Mouse (Mus musculus) small intestine, adult 2 months (tissue): ENCODE results near the gene Lrg1. TPM values are rescaled to one million over a fixed set of nuclear protein-coding genes. Genes with fewer than 3 reads are reported as not detected.

ENCODE experiments used
- H3K27ac ChIP-seq: fragments of 200-500 bp; 2 replicates; pipeline ENCODE4 v1.5.1; 2012; ENCODE audit warnings: low read depth, low read length, control low read depth, inconsistent platforms; ENCODE audit not compliant: insufficient read depth
- H3K27me3 ChIP-seq: fragments of 200-500 bp; 2 replicates; pipeline ENCODE4 v1.6.1; 2012; ENCODE audit warnings: mild to moderate bottlenecking, moderate library complexity, low read length, inconsistent platforms; ENCODE audit not compliant: control insufficient read depth, insufficient read depth
- H3K36me3 ChIP-seq: fragments of 200-500 bp; 2 replicates; pipeline ENCODE4 v1.6.1; 2012; ENCODE audit warnings: mild to moderate bottlenecking, low read length, control low read depth, inconsistent platforms; ENCODE audit not compliant: control insufficient read depth, insufficient read depth
- H3K4me1 ChIP-seq: fragments of 200-500 bp; 2 replicates; pipeline ENCODE4 v1.6.1; 2012; ENCODE audit warnings: low read length, inconsistent platforms, mixed read lengths; ENCODE audit not compliant: control insufficient read depth, insufficient read depth, insufficient read length
- H3K4me3 ChIP-seq: fragments of 200-500 bp; 2 replicates; pipeline ENCODE4 v1.5.1; 2012; ENCODE audit warnings: low read depth, mild to moderate bottlenecking, control low read depth, inconsistent platforms, low read length, moderate library complexity
- CTCF ChIP-seq: fragments of 200-500 bp; IDR thresholded peaks from 2 replicates; pipeline ENCODE4 v1.5.1; 2012; ENCODE audit warnings: low read depth, mild to moderate bottlenecking, control low read depth, inconsistent platforms, low read length, moderate library complexity, mixed read lengths; ENCODE audit not compliant: insufficient replicate concordance, insufficient read length; ENCODE audit errors: extremely low read depth
- POLR2A ChIP-seq: fragments of 200-500 bp; IDR thresholded peaks from 2 replicates; pipeline ENCODE4 v1.6.1; 2012; ENCODE audit warnings: low read depth, mild to moderate bottlenecking, control low read depth, inconsistent platforms, low read length, moderate library complexity
- WGBS: fragments of 180-500 bp; shearing (Covaris S2); methylation state at CpG from one replicate; pipeline ENCODE4 v1.1.7; 2018; 5-methylcytosine and 5-hydroxymethylcytosine counted together
- polyA plus RNA-seq: library from polyadenylated mRNA; depleted of rRNA; stranded (reverse); fragments of >200 nt; gene quantifications from 2 replicates; pipeline ENCODE4 v1.2.3, GENCODE M21; 2012

The Lrg1 gene
- polyA plus RNA-seq, 1 experiment, result 10.6 TPM

- Histone ChIP-seq H3K4me1 (peaks cover 17% of the 10 kb centered on the region), H3K27me3 (no peaks in the 10 kb centered on the region), H3K36me3 (no peaks in the 10 kb centered on the region), H3K27ac (peak within 1 kb of the TSS; percentile 82), H3K4me3 (peak within 1 kb of the TSS; percentile 61)
- TF ChIP-seq CTCF (no peak), POLR2A (0 out of 2 replicates have a peak, but pooled peaks have one; percentile 13)
- WGBS, result under 1% methylated on average over 30 of the region's 30 CpGs
Measured at GRCm38 (mm10) chr17:56162231-56162774, 40.5 kb upstream of the Lrg1 start, which contains the start of gene Tnfaip8l1. Gene Tnfaip8l1, plus strand, starts transcription at chr17:56162477.

DNA sequence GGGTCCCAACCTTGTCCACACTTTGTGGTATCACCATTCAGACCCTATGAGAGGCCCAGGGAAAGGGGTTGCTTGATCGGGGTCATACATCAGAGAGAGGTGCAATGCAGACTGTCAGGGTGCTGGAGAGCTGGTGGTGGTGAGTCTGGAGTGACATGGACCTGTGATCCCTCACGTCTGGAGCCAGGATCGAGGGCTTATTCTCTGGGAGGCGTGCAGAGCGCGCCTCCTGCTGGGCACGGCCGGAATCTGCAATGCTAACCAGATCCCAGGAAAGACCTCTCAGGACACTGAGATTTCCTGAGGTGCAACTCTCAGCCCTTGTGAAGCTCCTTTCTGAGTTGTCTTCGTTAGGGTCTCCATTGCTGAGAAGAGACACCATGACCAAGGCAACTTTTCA, 37.9 kb upstream of the Lrg1 start:
- Histone ChIP-seq H3K4me3 (no peak overlapping the region), H3K36me3 (no peaks in the 10 kb centered on the region), H3K27ac (no peak overlapping the region), H3K27me3 (no peaks in the 10 kb centered on the region; the same call in 1 of the 2 replicates), H3K4me1 (peaks cover 17% of the 10 kb centered on the region; the same call in 1 of the 2 replicates)
- TF ChIP-seq POLR2A (no peak), CTCF (peak; percentile 95)
- WGBS, result 3% methylated on average over 9 of the region's 9 CpGs

DNA sequence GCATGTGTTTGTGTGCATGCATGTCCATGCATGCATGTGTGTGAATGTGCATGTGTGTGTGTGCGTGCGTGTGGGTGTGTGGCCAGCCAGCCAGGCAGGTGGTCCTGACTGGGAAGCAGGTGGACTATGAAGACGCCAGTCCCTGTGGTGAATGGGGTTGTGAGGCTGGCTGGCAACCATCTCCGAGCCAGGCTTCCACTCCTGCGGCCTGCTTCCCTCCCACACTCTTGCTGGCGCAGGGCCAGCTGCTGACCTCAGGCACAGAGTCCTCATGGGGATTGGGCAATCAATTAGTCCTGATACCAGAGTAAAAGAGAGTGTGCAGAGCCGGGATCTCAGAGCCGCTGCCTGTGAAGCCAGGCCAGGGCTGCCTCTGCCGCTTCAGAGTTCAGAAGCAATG, 31.8 kb upstream of the Lrg1 start:
- H3K4me3 ChIP-seq, result no peak overlapping the region
- H3K27ac ChIP-seq, result no peak overlapping the region
- H3K27me3 ChIP-seq, result peaks cover 7% of the 10 kb centered on the region; the same call in 1 of the 2 replicates
- peaks cover 12% of the 10 kb centered on the region for H3K4me1 ChIP-seq
- no peaks in the 10 kb centered on the region for H3K36me3 ChIP-seq
- 21% methylated on average over 9 of the region's 9 CpGs for WGBS
- TF ChIP-seq CTCF (no peak), POLR2A (no peak)

DNA sequence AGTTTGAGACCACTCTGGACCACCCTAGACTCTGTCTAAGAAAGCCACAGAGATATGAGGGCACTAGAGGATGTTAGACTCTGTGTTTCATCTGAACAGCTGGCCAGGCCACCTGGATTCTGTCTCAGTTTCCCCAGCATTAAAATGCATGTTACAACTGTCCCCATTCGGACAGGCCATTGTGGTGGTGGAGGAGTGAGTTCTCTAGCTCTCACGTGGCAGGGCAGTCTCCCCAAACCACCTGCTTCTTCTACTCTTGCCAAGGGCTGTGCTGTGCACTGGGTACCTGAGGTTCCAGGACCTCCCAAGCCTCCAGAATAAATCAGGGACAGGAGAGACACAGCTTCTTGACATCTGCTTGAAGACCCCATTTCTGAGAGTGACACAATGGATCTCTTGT, 28.1 kb upstream of the Lrg1 start:
- WGBS, result 65% methylated on average over 2 of the region's 2 CpGs
- Histone ChIP-seq H3K4me3 (no peak overlapping the region), H3K27ac (no peak overlapping the region), H3K4me1 (peaks cover 12% of the 10 kb centered on the region), H3K27me3 (peaks cover 10% of the 10 kb centered on the region; the same call in 1 of the 2 replicates), H3K36me3 (no peaks in the 10 kb centered on the region)
- TF ChIP-seq POLR2A, result no peak
- TF ChIP-seq CTCF, result no peak

DNA sequence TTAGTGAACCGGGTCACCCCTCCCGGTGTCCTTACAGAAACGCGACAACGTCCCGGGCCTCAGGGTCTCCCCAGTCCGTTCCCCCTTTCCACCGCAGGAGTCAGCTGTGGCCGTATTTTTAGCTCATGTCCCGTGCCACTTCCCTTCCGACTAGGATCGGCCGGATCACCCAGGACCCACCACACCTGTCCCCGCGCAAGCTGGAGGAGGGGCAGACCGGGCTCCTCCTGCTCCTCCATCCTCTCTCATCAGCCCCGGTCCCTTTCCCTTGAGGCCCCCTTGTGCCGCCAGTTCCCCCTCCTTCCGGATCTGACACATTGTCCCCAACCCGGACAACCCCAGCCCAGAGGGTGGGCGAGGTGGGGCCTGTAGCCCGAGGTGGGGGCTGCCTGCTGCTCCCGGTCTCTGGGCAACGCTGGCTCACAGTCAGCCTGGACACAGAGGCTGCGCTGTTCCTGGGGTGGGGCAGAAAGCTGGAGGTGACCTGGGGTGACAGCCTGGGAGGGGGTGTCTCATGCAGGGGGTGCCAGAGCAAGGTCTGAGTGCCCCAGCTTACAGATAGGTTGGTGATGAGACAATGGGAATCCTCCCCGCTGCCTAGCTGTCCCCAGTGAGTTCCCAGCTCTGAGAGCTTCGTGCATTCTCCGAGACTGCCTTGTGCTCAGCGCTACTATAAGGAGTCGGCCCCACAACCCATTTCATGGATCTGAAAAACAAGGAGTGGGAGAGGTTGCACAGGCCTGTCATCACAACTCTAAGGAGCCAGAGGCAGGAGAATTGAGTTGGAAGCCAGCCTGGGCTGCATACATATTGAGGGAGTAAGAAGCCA, 27.2 kb upstream of the Lrg1 start:
- peaks cover 10% of the 10 kb centered on the region; the same call in 1 of the 2 replicates for H3K27me3 ChIP-seq
- WGBS, result 5% methylated on average over 30 of the region's 30 CpGs

GRCm38 (mm10) chr17:56148280-56148679, 26.5 kb upstream of the Lrg1 start:
- H3K4me3 ChIP-seq, result no peak overlapping the region
- WGBS, result 26% methylated on average over 9 of the region's 9 CpGs

More for the DNA sequence above, 27.2 kb upstream of the Lrg1 start:
- H3K4me3 ChIP-seq, result no peak overlapping the region
- H3K4me1 ChIP-seq, result peaks cover 10% of the 10 kb centered on the region
- TF ChIP-seq CTCF, result no peak
- TF ChIP-seq POLR2A, result no peak
- no peak overlapping the region for H3K27ac ChIP-seq
- H3K36me3 ChIP-seq, result no peaks in the 10 kb centered on the region

GRCm38 (mm10) chr17:56147420-56147819, 25.6 kb upstream of the Lrg1 start:
- Histone ChIP-seq H3K27ac (no peak overlapping the region), H3K36me3 (no peaks in the 10 kb centered on the region), H3K4me1 (peaks cover 5% of the 10 kb centered on the region; the same call in 1 of the 2 replicates), H3K4me3 (no peak overlapping the region), H3K27me3 (peaks cover 23% of the 10 kb centered on the region)
- TF ChIP-seq POLR2A (no peak), CTCF (no peak)
- 63% methylated on average over 12 of the region's 12 CpGs for WGBS

More at GRCm38 (mm10) chr17:56148280-56148679, 26.5 kb upstream of the Lrg1 start:
- TF ChIP-seq CTCF (no peak), POLR2A (no peak)
- no peaks in the 10 kb centered on the region for H3K36me3 ChIP-seq
- peaks cover 5% of the 10 kb centered on the region; the same call in 1 of the 2 replicates for H3K4me1 ChIP-seq
- peaks cover 17% of the 10 kb centered on the region; the same call in 1 of the 2 replicates for H3K27me3 ChIP-seq
- H3K27ac ChIP-seq, result no peak overlapping the region
